Mouse (Mus musculus): ENCODE results near the gene Lrrn2. TPM values are rescaled to one million over a fixed set of nuclear protein-coding genes. Genes with fewer than 3 reads are reported as not detected.

The Lrrn2 gene
- total and polyA plus RNA-seq, 2 experiments from 2014 or later, result 48.9 to 76.6 TPM

DNA sequence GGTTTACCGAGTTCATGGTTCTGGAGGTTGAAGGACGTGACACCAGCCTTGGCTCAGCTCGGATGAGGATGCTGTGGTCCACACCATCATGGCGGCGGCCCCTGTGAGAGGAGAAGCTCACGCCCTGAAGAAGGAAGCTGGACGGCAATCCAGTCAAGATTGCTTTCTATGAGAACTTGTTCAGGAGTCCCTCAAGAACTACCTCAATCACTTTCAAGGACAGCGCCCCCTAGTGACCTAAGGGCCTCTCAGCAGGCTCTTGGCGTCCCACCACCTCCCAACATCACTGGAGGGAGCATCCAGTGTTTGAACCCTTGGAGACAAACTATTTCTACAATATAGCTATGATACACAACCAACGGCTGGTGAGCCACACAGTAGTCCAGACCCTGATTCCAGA, 36.5 kb upstream of the Lrrn2 start:
- ATAC-seq (ENCODE audit: low FRiP score), result no peak
- 79% methylated on average over 10 of the region's 10 CpGs for WGBS
- Histone ChIP-seq H3K27ac (ENCODE audit: low read depth, low read length) (no peak overlapping the region), H3K4me3 (ENCODE audit: low read depth, low read length) (no peak overlapping the region), H3K9me3 (ENCODE audit: low read length) (peaks cover 3% of the 10 kb centered on the region; the same call in 1 of the 2 replicates), H3K27me3 (ENCODE audit: insufficient read depth, low read length) (no peaks in the 10 kb centered on the region), H3K4me2 (ENCODE audit: low read depth, low read length, poor library complexity, severe bottlenecking) (no peak overlapping the region), H3K36me3 (ENCODE audit: insufficient read depth, low read length) (no peaks in the 10 kb centered on the region), H3K9ac (replicated peaks; ENCODE audit: low read length, poor library complexity, severe bottlenecking) (no peak overlapping the region), H3K4me1 (ENCODE audit: insufficient read depth, low read length) (no peaks in the 10 kb centered on the region)
- TF ChIP-seq CTCF (IDR thresholded peaks at IDR 0.05), result peak; percentile 28; the same call in 1 of the 2 replicates
- no peak for DNase-seq (ENCODE audit: low spot score)

DNA sequence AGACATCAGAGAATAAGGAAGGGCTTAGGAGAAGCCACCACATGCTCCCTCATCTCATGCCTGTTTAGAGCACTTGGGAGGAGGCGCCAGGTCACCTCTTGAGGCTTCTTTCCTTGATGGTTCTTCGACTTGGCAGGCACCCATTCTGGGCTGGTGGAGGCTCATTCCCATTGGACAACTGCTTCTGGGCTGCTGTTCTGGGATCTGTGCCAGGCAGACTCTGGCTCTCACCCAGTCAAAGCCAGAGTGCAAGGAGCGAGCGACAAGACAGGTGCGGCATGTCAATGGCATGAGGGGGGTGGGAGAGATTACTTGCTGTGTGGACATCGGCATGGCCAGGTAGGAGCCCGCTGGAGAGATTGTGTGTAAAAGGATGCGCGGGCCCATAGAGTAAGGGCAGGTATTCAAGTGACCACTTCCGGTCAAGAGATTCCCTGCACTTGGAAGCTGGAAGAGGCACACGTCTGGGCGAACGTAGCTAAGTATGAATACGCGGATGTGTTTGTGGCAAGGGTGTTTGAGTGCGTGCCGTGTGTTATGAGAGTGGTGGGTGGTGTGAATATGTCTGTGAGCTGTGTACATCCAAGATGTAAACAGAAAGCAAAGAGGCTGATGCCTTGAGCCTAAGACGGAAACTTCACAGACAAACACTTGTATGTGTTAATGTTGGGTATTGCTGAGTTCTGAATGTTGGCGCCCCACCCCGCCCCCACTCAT, 35.8 kb upstream of the Lrrn2 start:
- DNase-seq (ENCODE audit: low spot score), result peak; percentile 63
- no peak overlapping the region for H3K4me3 ChIP-seq (ENCODE audit: low read depth, low read length)
- H3K27ac ChIP-seq (ENCODE audit: low read depth, low read length), result no peak overlapping the region
- peaks cover 4% of the 10 kb centered on the region; the same call in 1 of the 2 replicates for H3K9me3 ChIP-seq (ENCODE audit: low read length)
- H3K27me3 ChIP-seq (ENCODE audit: insufficient read depth, low read length), result no peaks in the 10 kb centered on the region
- no peak overlapping the region for H3K4me2 ChIP-seq (ENCODE audit: low read depth, low read length, poor library complexity, severe bottlenecking)
- no peak for ATAC-seq (ENCODE audit: low FRiP score)
- no peaks in the 10 kb centered on the region for H3K4me1 ChIP-seq (ENCODE audit: insufficient read depth, low read length)
- no peak overlapping the region for H3K9ac ChIP-seq (replicated peaks; ENCODE audit: low read length, poor library complexity, severe bottlenecking)
- WGBS, result 83% methylated on average over 20 of the region's 20 CpGs
- TF ChIP-seq CTCF (IDR thresholded peaks at IDR 0.05), result no peak
- no peaks in the 10 kb centered on the region for H3K36me3 ChIP-seq (ENCODE audit: insufficient read depth, low read length)

DNA sequence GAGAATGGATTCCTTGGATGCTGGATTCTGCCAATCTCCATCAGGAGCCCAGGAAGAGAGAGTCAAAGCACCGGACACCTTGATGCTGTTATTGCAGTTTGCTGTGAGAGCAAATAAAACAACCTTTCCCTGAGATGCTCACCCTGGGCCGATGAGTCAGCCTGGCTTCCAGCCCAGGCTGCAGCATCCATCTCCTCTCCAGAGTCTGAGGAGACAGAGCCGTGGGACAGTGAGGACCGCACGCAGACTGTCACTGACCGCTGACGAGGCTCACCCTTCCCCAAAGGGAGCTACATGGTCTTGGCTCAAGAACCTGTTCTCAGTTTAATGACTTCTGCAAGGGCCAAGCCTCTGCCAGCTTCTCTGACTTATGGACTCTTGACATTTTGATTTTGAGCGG, 34.3 kb upstream of the Lrrn2 start:
- no peak overlapping the region for H3K4me3 ChIP-seq (ENCODE audit: low read depth, low read length)
- H3K27ac ChIP-seq (ENCODE audit: low read depth, low read length), result no peak overlapping the region
- no peaks in the 10 kb centered on the region for H3K36me3 ChIP-seq (ENCODE audit: insufficient read depth, low read length)
- DNase-seq (ENCODE audit: low spot score) (no peak), ATAC-seq (ENCODE audit: low FRiP score) (no peak)
- H3K9ac ChIP-seq (replicated peaks; ENCODE audit: low read length, poor library complexity, severe bottlenecking), result no peak overlapping the region
- no peaks in the 10 kb centered on the region for H3K27me3 ChIP-seq (ENCODE audit: insufficient read depth, low read length)
- 0 out of 2 replicates have a peak, but pooled peaks cover 3% of the 10 kb centered on the region for H3K4me1 ChIP-seq (ENCODE audit: insufficient read depth, low read length)
- peaks cover 4% of the 10 kb centered on the region; the same call in 1 of the 2 replicates for H3K9me3 ChIP-seq (ENCODE audit: low read length)
- 87% methylated on average over 8 of the region's 8 CpGs for WGBS
- no peak overlapping the region for H3K4me2 ChIP-seq (ENCODE audit: low read depth, low read length, poor library complexity, severe bottlenecking)
- TF ChIP-seq CTCF (IDR thresholded peaks at IDR 0.05), result no peak

DNA sequence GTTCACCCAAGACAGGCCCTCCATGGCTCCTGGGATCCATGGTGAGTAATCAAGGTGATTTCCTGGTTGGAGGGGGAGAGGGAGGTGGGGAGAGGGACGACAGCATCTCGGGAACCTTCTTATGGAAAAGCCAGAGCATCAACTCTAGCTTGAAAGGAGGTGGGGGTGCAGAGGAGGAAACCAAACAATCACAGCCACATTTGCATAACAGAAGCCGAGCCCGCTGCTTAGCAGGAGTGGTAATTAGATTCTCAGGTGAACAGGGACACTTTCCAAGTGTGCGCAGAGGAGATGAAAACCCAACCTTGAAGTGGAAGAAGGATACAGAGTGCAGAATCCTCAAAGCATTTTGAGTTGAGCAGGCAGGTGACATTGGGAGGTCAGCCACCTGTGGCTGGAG, 29.3 kb upstream of the Lrrn2 start:
- Histone ChIP-seq H3K4me2 (ENCODE audit: low read depth, low read length, poor library complexity, severe bottlenecking) (no peak overlapping the region), H3K9ac (replicated peaks; ENCODE audit: low read length, poor library complexity, severe bottlenecking) (no peak overlapping the region), H3K4me3 (ENCODE audit: low read depth, low read length) (no peak overlapping the region), H3K9me3 (ENCODE audit: low read length) (peaks cover 4% of the 10 kb centered on the region; the same call in 1 of the 2 replicates), H3K27ac (ENCODE audit: low read depth, low read length) (no peak overlapping the region), H3K27me3 (ENCODE audit: insufficient read depth, low read length) (no peaks in the 10 kb centered on the region), H3K4me1 (ENCODE audit: insufficient read depth, low read length) (peaks cover 8% of the 10 kb centered on the region; the same call in 1 of the 2 replicates), H3K36me3 (ENCODE audit: insufficient read depth, low read length) (no peaks in the 10 kb centered on the region)
- WGBS, result 32% methylated on average over 5 of the region's 5 CpGs
- TF ChIP-seq CTCF (IDR thresholded peaks at IDR 0.05), result no peak
- ATAC-seq (ENCODE audit: low FRiP score), result no peak
- DNase-seq (ENCODE audit: low spot score), result no peak

DNA sequence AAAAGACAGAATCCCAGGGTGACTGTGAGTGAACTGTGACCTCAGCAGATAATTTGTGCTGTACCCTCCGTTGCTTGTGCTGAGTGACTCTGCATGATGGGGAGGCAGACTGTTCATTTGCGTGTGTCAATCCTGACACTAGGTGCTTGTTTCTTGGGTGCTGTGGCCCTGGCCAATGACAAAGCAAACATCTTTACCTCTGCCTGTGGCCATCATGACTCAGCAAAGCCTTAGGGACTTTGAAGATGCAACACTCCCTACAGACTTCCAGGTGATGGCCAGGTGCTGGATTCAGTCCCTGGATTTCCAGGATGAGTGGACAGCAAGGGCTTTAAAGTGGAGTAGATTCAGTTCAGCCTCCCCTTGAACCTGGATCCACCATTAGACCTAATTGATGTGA, 28.8 kb upstream of the Lrrn2 start:
- H3K9ac ChIP-seq (replicated peaks; ENCODE audit: low read length, poor library complexity, severe bottlenecking), result no peak overlapping the region
- H3K4me1 ChIP-seq (ENCODE audit: insufficient read depth, low read length), result peaks cover 8% of the 10 kb centered on the region; the same call in 1 of the 2 replicates
- H3K4me3 ChIP-seq (ENCODE audit: low read depth, low read length), result no peak overlapping the region
- TF ChIP-seq CTCF (IDR thresholded peaks at IDR 0.05), result no peak
- DNase-seq (ENCODE audit: low spot score) (no peak), ATAC-seq (ENCODE audit: low FRiP score) (no peak)
- 66% methylated on average over 2 of the region's 2 CpGs for WGBS
- H3K36me3 ChIP-seq (ENCODE audit: insufficient read depth, low read length), result no peaks in the 10 kb centered on the region
- H3K9me3 ChIP-seq (ENCODE audit: low read length), result peaks cover 4% of the 10 kb centered on the region; the same call in 1 of the 2 replicates
- no peak overlapping the region for H3K4me2 ChIP-seq (ENCODE audit: low read depth, low read length, poor library complexity, severe bottlenecking)
- peak overlapping the region; percentile 26; the same call in 1 of the 2 replicates for H3K27ac ChIP-seq (ENCODE audit: low read depth, low read length)
- no peaks in the 10 kb centered on the region for H3K27me3 ChIP-seq (ENCODE audit: insufficient read depth, low read length)

DNA sequence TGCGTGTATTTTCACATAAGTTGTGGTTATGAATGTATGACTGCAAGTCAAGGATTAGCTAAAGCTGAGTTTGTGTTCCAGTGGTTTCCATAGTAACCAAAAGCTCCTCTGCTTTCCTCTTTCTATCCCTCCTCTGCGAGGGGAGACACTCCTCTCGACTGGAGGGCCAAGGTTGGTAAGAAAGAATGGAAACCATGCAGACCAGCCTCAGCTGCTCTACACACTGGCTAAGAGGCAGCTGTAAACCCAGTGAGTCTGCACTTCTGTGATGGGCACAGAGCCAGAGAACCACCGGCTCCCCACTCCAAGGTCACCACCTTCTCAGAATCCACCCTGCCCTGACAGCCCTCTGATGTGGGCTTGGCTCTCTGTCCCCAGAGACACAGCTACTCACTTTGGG, 28.3 kb upstream of the Lrrn2 start:
- no peak overlapping the region for H3K27ac ChIP-seq (ENCODE audit: low read depth, low read length)
- peaks cover 4% of the 10 kb centered on the region; the same call in 1 of the 2 replicates for H3K9me3 ChIP-seq (ENCODE audit: low read length)
- H3K4me2 ChIP-seq (ENCODE audit: low read depth, low read length, poor library complexity, severe bottlenecking), result no peak overlapping the region
- H3K27me3 ChIP-seq (ENCODE audit: insufficient read depth, low read length), result no peaks in the 10 kb centered on the region
- no peak overlapping the region for H3K9ac ChIP-seq (replicated peaks; ENCODE audit: low read length, poor library complexity, severe bottlenecking)
- DNase-seq (ENCODE audit: low spot score) (no peak), ATAC-seq (ENCODE audit: low FRiP score) (no peak)
- peaks cover 8% of the 10 kb centered on the region; the same call in 1 of the 2 replicates for H3K4me1 ChIP-seq (ENCODE audit: insufficient read depth, low read length)
- WGBS, result 21% methylated on average over 4 of the region's 4 CpGs
- H3K36me3 ChIP-seq (ENCODE audit: insufficient read depth, low read length), result no peaks in the 10 kb centered on the region
- TF ChIP-seq CTCF (IDR thresholded peaks at IDR 0.05), result no peak
- no peak overlapping the region for H3K4me3 ChIP-seq (ENCODE audit: low read depth, low read length)
